Comparison of ENCODE assay signal across 7 mouse cellular contexts in genomic region chr2:122610746-122611653, GRCm38 (mm10). TPM values are rescaled to one million over a fixed set of nuclear protein-coding genes. Genes with fewer than 3 reads are reported as not detected.
A peak's percentile ranks its signal among the peaks of the same experiment; 100 is the strongest.
DNase-seq lines count a peak whose midpoint lies in the region; ATAC-seq and TF ChIP-seq lines count a peak whose summit lies in the region.

Gene Gatm, minus strand, starts transcription at chr2:122611303.

- 6% methylated on average over 21 of the region's 48 CpGs for WGBS in embryonic facial prominence, embryonic 14.5 days
- WGBS in heart, adult 2 months = 3% methylated on average over 48 of the region's 48 CpGs
- WGBS in limb, embryonic 11.5 days = 3% methylated on average over 48 of the region's 48 CpGs
- 2% methylated on average over 47 of the region's 48 CpGs for WGBS in midbrain, embryonic 11.5 days

- ATAC-seq in embryonic facial prominence, embryonic 14.5 days (ENCODE audit: low read depth) = peak; percentile 95
- peak; percentile 89 for ATAC-seq in limb, embryonic 11.5 days (ENCODE audit: insufficient number of reproducible peaks, low FRiP score, low TSS enrichment, low read depth)
- peak; percentile 99 for ATAC-seq in midbrain, embryonic 11.5 days (ENCODE audit: low FRiP score)

- H3K4me1 ChIP-seq in bone marrow macrophage, adult 2 months (ENCODE audit: control insufficient read depth, insufficient read depth, low read length) = peaks cover 8% of the 10 kb centered on the region; the same call in 1 of the 2 replicates
- peaks cover 6% of the 10 kb centered on the region; the same call in 1 of the 2 replicates for H3K4me1 ChIP-seq in embryonic facial prominence, embryonic 14.5 days (ENCODE audit: control insufficient read depth, insufficient read depth, low read length)
- no peaks in the 10 kb centered on the region; the same call in 1 of the 2 replicates for H3K4me1 ChIP-seq in heart, adult 2 months (ENCODE audit: control insufficient read depth, insufficient read depth, low read length)
- no peaks in the 10 kb centered on the region for H3K4me1 ChIP-seq in limb, embryonic 11.5 days (ENCODE audit: control insufficient read depth, insufficient read depth, low read length)
- H3K4me1 ChIP-seq in midbrain, embryonic 11.5 days (ENCODE audit: control insufficient read depth, insufficient read depth, low read length) = no peaks in the 10 kb centered on the region

- TF ChIP-seq POLR2A in bone marrow macrophage, adult 2 months (IDR thresholded peaks at IDR 0.05; ENCODE audit: borderline replicate concordance, low read depth, low read length) = no peak
- TF ChIP-seq POLR2A in heart, adult 2 months (IDR thresholded peaks at IDR 0.05; ENCODE audit: insufficient read depth, low read depth, low read length) = no peak

- no peak within 1 kb of the TSS for H3K27ac ChIP-seq in bone marrow macrophage, adult 2 months (ENCODE audit: insufficient read depth, low read depth, low read length)
- H3K27ac ChIP-seq in embryonic facial prominence, embryonic 14.5 days (replicated peaks; ENCODE audit: low read depth, low read length) = no peak within 1 kb of the TSS
- no peak within 1 kb of the TSS; the same call in 1 of the 2 replicates for H3K27ac ChIP-seq in heart, adult 2 months
- H3K27ac ChIP-seq in limb, embryonic 11.5 days (replicated peaks; ENCODE audit: low read depth, low read length) = no peak within 1 kb of the TSS
- H3K27ac ChIP-seq in midbrain, embryonic 11.5 days (ENCODE audit: low read depth, low read length) = no peak within 1 kb of the TSS

- intact Hi-C loops in heart, adult 2 months (cut with DNase I) = loop anchor here (5.0 kb wide), 1 partner anchor 39 kb away; no protein-coding TSS in a partner anchor

- H3K9me3 ChIP-seq in embryonic facial prominence, embryonic 14.5 days (ENCODE audit: control insufficient read depth, low read length) = no peaks in the 10 kb centered on the region
- H3K9me3 ChIP-seq in limb, embryonic 11.5 days (ENCODE audit: control insufficient read depth, low read length) = no peaks in the 10 kb centered on the region
- no peaks in the 10 kb centered on the region for H3K9me3 ChIP-seq in midbrain, embryonic 11.5 days (ENCODE audit: control insufficient read depth, low read length)

- H3K79me2 ChIP-seq in heart, adult 2 months (replicated peaks; ENCODE audit: control insufficient read depth, insufficient read depth, low read length) = no peaks in the 10 kb centered on the region

- no peaks in the 10 kb centered on the region for H3K36me3 ChIP-seq in embryonic facial prominence, embryonic 14.5 days (ENCODE audit: control insufficient read depth, insufficient read depth, low read length)
- H3K36me3 ChIP-seq in heart, adult 2 months (ENCODE audit: control insufficient read depth, insufficient read depth, low read length) = no peaks in the 10 kb centered on the region
- H3K36me3 ChIP-seq in limb, embryonic 11.5 days (ENCODE audit: control insufficient read depth, insufficient read depth, low read length) = no peaks in the 10 kb centered on the region
- no peaks in the 10 kb centered on the region for H3K36me3 ChIP-seq in midbrain, embryonic 11.5 days (ENCODE audit: control insufficient read depth, insufficient read depth, low read length)

- H3K9ac ChIP-seq in embryonic facial prominence, embryonic 14.5 days (ENCODE audit: low read depth, low read length) = peak within 1 kb of the TSS; percentile 65
- peak within 1 kb of the TSS; percentile 72 for H3K9ac ChIP-seq in heart, adult 2 months (ENCODE audit: low read depth, low read length)
- H3K9ac ChIP-seq in limb, embryonic 11.5 days (ENCODE audit: low read length) = peak within 1 kb of the TSS; percentile 63
- H3K9ac ChIP-seq in midbrain, embryonic 11.5 days (ENCODE audit: low read length) = peak within 1 kb of the TSS; percentile 79

- H3K4me2 ChIP-seq in embryonic facial prominence, embryonic 14.5 days (ENCODE audit: low read depth, low read length) = peak within 1 kb of the TSS; percentile 86
- H3K4me2 ChIP-seq in limb, embryonic 11.5 days (ENCODE audit: low read depth, severe bottlenecking) = peak within 1 kb of the TSS; percentile 90
- H3K4me2 ChIP-seq in midbrain, embryonic 11.5 days = peak within 1 kb of the TSS; percentile 80

- H3K4me3 ChIP-seq in bone marrow macrophage, adult 2 months (ENCODE audit: insufficient read depth, low read length) = peak within 1 kb of the TSS; percentile 86
- H3K4me3 ChIP-seq in embryonic facial prominence, embryonic 14.5 days (ENCODE audit: low read depth, low read length) = peak within 1 kb of the TSS; percentile 40
- peak within 1 kb of the TSS; percentile 58 for H3K4me3 ChIP-seq in heart, adult 2 months
- peak within 1 kb of the TSS; percentile 40 for H3K4me3 ChIP-seq in limb, embryonic 11.5 days (ENCODE audit: low read depth, low read length)
- peak within 1 kb of the TSS; percentile 51 for H3K4me3 ChIP-seq in midbrain, embryonic 11.5 days (ENCODE audit: low read depth, low read length)

- TF ChIP-seq CTCF in bone marrow macrophage, adult 2 months (IDR thresholded peaks at IDR 0.05; ENCODE audit: low read depth, low read length) = no peak
- TF ChIP-seq CTCF in heart, adult 2 months (IDR thresholded peaks at IDR 0.05) = no peak

- peaks cover 6% of the 10 kb centered on the region for H3K27me3 ChIP-seq in embryonic facial prominence, embryonic 14.5 days (replicated peaks; ENCODE audit: control insufficient read depth, insufficient read depth, low read length)
- H3K27me3 ChIP-seq in heart, adult 2 months (ENCODE audit: control insufficient read depth, insufficient read depth, low read length) = no peaks in the 10 kb centered on the region
- H3K27me3 ChIP-seq in limb, embryonic 11.5 days (ENCODE audit: control insufficient read depth, insufficient read depth, low read length) = 0 out of 2 replicates have a peak, but pooled peaks cover 6% of the 10 kb centered on the region
- H3K27me3 ChIP-seq in midbrain, embryonic 11.5 days (ENCODE audit: control insufficient read depth, insufficient read depth, low read length) = no peaks in the 10 kb centered on the region; the same call in 1 of the 2 replicates

- DNase-seq in embryonic facial prominence, embryonic 14.5 days (ENCODE audit: low spot score) = peak; percentile 87
- peak; percentile 75 to 81 for DNase-seq in heart, adult 2 months
- DNase-seq in kidney, adult 18-20 months = peak; percentile 79
- DNase-seq in limb, embryonic 11.5 days (ENCODE audit: low spot score) = peak; percentile 78
- DNase-seq in midbrain, embryonic 11.5 days (ENCODE audit: low spot score, missing footprints) = peak; percentile 95
- peak; percentile 77 for DNase-seq in right cerebral cortex, postnatal 4 days

- TF ChIP-seq EP300 in heart, adult 2 months (IDR thresholded peaks at IDR 0.05; ENCODE audit: insufficient read depth, low read depth, low read length) = no peak

RNA-seq across cellular contexts. Expression of gene Gatm, which starts in this region (rescaled TPM):
- 59.3 and 60.9 TPM in 2 replicates for polyA plus RNA-seq in bone marrow macrophage, adult 2 months (2012; ENCODE audit: insufficient read depth, insufficient read length, missing spikeins)
- polyA plus RNA-seq in embryonic facial prominence, embryonic 14.5 days (2014; fragmentation: Nextera tagmentation; extraction: Ambion mirVana) = 97.0 and 127 TPM in 2 replicates
- total RNA-seq in heart, adult 2 months (2021) = 1 to 10 TPM; 3.1 to 3.3 TPM
- polyA plus RNA-seq in heart, adult 2 months (2012; rRNA removed) = 4.4 and 4.7 TPM in 2 replicates
- polyA plus RNA-seq in limb, embryonic 11.5 days (2014; fragmentation: Nextera tagmentation; extraction: Ambion mirVana) = 6.9 and 8.7 TPM in 2 replicates
- polyA plus RNA-seq in midbrain, embryonic 11.5 days (2014; fragmentation: Nextera tagmentation; extraction: Ambion mirVana) = 25.4 and 28.3 TPM in 2 replicates
